Mouse (Mus musculus): ENCODE results near the gene Fntb. TPM values are rescaled to one million over a fixed set of nuclear protein-coding genes. Genes with fewer than 3 reads are reported as not detected.

The Fntb gene
- polyA plus RNA-seq, 1 experiment from 2014 or later = 22.8 TPM

DNA sequence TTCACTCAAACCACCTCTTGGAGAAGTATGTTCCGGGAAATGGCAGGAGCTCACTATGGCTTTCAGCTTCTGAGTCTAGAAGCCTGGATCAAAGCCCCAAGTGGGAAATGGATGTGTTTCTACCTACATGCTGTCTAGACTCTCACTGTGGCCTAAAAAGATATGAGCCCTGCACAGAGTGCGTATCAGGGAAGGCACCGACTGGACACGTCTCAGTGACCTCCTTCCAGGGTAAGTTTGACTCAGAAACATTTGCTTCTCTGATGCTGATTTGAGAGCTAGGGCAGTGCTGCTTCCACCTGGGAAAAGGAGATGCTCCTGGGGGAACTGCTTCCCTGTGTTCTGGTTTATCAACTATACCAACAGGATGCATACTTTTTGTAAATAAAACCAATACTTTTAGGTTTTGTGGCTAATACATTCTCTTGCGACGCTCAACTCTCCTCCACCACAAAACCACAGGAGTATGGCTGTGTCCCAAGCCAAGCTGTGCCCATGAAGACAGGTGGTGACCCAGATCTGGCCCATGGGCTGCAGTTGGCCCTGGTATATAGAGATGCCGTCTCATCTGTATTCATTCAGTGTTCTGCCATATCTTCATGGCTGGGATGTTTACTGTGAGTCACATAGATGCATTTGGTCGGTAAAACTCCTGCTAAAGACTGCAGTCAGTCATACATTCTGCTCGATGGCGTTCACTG is 159.7 kb downstream of the Fntb start:
- 78% methylated on average over 10 of the region's 10 CpGs for WGBS (ENCODE audit: insufficient replicate concordance)

DNA sequence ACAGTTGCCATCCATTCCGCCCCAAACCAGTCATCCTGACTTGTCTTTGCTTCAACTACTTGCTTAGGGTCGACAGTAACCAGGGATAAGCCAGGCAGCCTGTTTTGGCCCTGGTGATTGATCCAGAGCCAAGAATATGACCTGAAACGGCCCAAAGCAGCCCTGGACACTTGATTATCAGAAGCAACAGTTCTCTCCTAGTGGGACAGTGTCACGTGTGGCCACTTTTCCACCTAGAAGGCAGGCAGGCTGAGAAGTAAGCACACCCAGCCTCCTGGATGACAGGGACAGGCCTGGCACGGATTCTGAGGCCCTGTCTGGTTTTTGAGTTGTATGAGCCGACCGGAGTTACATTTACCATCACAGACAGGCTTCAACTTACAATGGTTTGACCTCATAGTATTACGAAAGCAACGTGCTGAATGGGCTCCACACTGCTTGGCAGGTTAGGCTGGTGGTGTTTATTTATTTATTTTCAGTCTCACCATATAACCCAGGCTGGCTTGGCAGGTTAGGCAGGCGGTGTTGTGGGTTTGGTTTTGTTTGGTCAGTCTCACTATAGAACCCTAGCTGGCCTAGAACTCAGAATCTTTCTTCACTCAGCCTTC is 161.1 kb downstream of the Fntb start:
- no peaks in the 10 kb centered on the region for H3K36me3 ChIP-seq (ENCODE audit: control insufficient read depth, insufficient read depth)
- H3K4me3 ChIP-seq (ENCODE audit: low read depth, low read length) = no peak overlapping the region
- no peaks in the 10 kb centered on the region for H3K27me3 ChIP-seq (ENCODE audit: control insufficient read depth, insufficient read depth, low read depth, low read length)
- H3K4me2 ChIP-seq (ENCODE audit: low read depth, low read length) = no peak overlapping the region
- ATAC-seq (ENCODE audit: low read depth) = no peak
- 66% methylated on average over 10 of the region's 10 CpGs for WGBS (ENCODE audit: insufficient replicate concordance)
- no peak overlapping the region for H3K27ac ChIP-seq (ENCODE audit: low read length)
- no peaks in the 10 kb centered on the region for H3K9me3 ChIP-seq (replicated peaks; ENCODE audit: control insufficient read depth, low read length)
- no peak overlapping the region for H3K9ac ChIP-seq (ENCODE audit: low read depth, low read length)
- peaks cover 14% of the 10 kb centered on the region for H3K4me1 ChIP-seq (ENCODE audit: control insufficient read depth, low read depth, low read length)

More for the DNA sequence above, 159.7 kb downstream of the Fntb start:
- Histone ChIP-seq H3K4me2 (ENCODE audit: low read depth, low read length) (no peak overlapping the region), H3K9ac (ENCODE audit: low read depth, low read length) (no peak overlapping the region), H3K4me1 (ENCODE audit: control insufficient read depth, low read depth, low read length) (peaks cover 7% of the 10 kb centered on the region), H3K4me3 (ENCODE audit: low read depth, low read length) (no peak overlapping the region), H3K36me3 (ENCODE audit: control insufficient read depth, insufficient read depth) (peaks cover 2% of the 10 kb centered on the region; the same call in 1 of the 2 replicates), H3K27ac (ENCODE audit: low read length) (no peak overlapping the region), H3K9me3 (replicated peaks; ENCODE audit: control insufficient read depth, low read length) (no peaks in the 10 kb centered on the region), H3K27me3 (ENCODE audit: control insufficient read depth, insufficient read depth, low read depth, low read length) (no peaks in the 10 kb centered on the region)
- no peak for ATAC-seq (ENCODE audit: low read depth)

DNA sequence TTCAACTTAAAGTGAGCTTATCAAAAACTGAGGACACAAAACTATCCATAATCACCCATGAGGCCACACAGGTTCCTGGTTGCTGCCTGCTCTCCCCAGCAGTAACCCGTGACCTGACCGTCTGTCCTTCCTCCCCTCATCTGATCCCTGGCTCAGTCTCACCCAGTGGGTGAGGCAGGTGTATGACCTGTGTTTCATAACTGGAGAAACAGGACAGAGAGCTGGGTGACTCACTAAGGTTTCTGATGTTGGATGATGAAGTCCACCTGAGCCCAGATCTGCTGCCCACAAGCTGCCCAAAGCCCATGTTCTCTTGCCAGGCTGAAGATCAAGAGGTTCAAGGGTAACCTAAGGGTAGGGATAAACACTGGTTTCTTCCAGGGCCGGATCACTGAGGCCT is 161.6 kb downstream of the Fntb start:
- Histone ChIP-seq H3K9me3 (replicated peaks; ENCODE audit: control insufficient read depth, low read length) (no peaks in the 10 kb centered on the region), H3K36me3 (ENCODE audit: control insufficient read depth, insufficient read depth) (no peaks in the 10 kb centered on the region), H3K4me1 (ENCODE audit: control insufficient read depth, low read depth, low read length) (peaks cover 15% of the 10 kb centered on the region), H3K27me3 (ENCODE audit: control insufficient read depth, insufficient read depth, low read depth, low read length) (no peaks in the 10 kb centered on the region), H3K27ac (ENCODE audit: low read length) (no peak overlapping the region), H3K4me3 (ENCODE audit: low read depth, low read length) (no peak overlapping the region), H3K4me2 (ENCODE audit: low read depth, low read length) (no peak overlapping the region), H3K9ac (ENCODE audit: low read depth, low read length) (no peak overlapping the region)
- WGBS (ENCODE audit: insufficient replicate concordance) = 78% methylated on average over 3 of the region's 3 CpGs
- ATAC-seq (ENCODE audit: low read depth) = no peak

DNA sequence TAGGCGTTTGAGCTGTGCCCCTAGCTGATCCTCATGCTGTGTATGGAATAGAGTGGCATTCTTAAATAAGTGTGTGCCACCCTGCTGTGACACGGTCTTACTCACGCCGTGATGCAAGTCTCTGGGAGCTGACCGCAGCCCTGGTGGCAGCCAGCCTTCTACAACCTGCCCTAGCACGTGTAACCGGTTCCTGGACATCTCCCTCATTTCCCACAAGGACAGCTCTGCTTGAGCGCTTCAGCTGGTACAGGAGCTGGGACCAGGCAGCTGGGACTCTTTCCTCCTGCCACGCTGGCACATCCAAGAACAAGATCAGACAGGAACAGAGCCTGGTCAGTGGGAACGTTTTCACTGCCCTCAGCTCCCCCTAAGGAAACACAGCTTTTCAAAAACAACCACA is 162.2 kb downstream of the Fntb start:
- Histone ChIP-seq H3K27ac (ENCODE audit: low read length) (no peak overlapping the region), H3K9me3 (replicated peaks; ENCODE audit: control insufficient read depth, low read length) (no peaks in the 10 kb centered on the region), H3K9ac (ENCODE audit: low read depth, low read length) (no peak overlapping the region), H3K4me2 (ENCODE audit: low read depth, low read length) (no peak overlapping the region), H3K27me3 (ENCODE audit: control insufficient read depth, insufficient read depth, low read depth, low read length) (no peaks in the 10 kb centered on the region), H3K36me3 (ENCODE audit: control insufficient read depth, insufficient read depth) (no peaks in the 10 kb centered on the region), H3K4me3 (ENCODE audit: low read depth, low read length) (no peak overlapping the region), H3K4me1 (ENCODE audit: control insufficient read depth, low read depth, low read length) (peaks cover 15% of the 10 kb centered on the region)
- ATAC-seq (ENCODE audit: low read depth) = no peak
- WGBS (ENCODE audit: insufficient replicate concordance) = 64% methylated on average over 10 of the region's 10 CpGs

DNA sequence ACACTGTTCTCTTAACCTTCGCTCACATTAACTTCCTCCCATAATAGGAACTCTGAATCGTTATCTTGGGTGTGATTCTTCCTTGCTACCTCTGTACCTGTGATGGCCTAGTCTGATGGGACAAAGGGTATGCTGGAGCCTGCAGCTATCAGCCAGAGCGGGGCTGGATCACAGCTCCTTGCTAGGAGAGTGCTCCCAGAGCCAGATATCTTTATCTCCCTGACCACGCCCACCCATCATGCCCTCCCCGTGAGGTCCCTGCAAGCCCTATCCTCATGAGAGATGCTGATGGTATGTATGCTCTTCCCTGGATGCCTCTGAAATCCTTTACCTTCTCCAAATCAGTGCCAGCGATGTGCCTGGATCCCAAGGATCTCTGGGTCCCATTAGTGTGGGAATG is 164.8 kb downstream of the Fntb start:
- ATAC-seq (ENCODE audit: low read depth) = peak; percentile 96
- H3K4me2 ChIP-seq (ENCODE audit: low read depth, low read length) = no peak overlapping the region
- H3K4me1 ChIP-seq (ENCODE audit: control insufficient read depth, low read depth, low read length) = peaks cover 15% of the 10 kb centered on the region
- no peaks in the 10 kb centered on the region for H3K27me3 ChIP-seq (ENCODE audit: control insufficient read depth, insufficient read depth, low read depth, low read length)
- WGBS (ENCODE audit: insufficient replicate concordance) = 40% methylated on average over 6 of the region's 6 CpGs
- no peaks in the 10 kb centered on the region for H3K36me3 ChIP-seq (ENCODE audit: control insufficient read depth, insufficient read depth)
- H3K4me3 ChIP-seq (ENCODE audit: low read depth, low read length) = no peak overlapping the region
- H3K27ac ChIP-seq (ENCODE audit: low read length) = no peak overlapping the region
- no peak overlapping the region for H3K9ac ChIP-seq (ENCODE audit: low read depth, low read length)
- H3K9me3 ChIP-seq (replicated peaks; ENCODE audit: control insufficient read depth, low read length) = no peaks in the 10 kb centered on the region

DNA sequence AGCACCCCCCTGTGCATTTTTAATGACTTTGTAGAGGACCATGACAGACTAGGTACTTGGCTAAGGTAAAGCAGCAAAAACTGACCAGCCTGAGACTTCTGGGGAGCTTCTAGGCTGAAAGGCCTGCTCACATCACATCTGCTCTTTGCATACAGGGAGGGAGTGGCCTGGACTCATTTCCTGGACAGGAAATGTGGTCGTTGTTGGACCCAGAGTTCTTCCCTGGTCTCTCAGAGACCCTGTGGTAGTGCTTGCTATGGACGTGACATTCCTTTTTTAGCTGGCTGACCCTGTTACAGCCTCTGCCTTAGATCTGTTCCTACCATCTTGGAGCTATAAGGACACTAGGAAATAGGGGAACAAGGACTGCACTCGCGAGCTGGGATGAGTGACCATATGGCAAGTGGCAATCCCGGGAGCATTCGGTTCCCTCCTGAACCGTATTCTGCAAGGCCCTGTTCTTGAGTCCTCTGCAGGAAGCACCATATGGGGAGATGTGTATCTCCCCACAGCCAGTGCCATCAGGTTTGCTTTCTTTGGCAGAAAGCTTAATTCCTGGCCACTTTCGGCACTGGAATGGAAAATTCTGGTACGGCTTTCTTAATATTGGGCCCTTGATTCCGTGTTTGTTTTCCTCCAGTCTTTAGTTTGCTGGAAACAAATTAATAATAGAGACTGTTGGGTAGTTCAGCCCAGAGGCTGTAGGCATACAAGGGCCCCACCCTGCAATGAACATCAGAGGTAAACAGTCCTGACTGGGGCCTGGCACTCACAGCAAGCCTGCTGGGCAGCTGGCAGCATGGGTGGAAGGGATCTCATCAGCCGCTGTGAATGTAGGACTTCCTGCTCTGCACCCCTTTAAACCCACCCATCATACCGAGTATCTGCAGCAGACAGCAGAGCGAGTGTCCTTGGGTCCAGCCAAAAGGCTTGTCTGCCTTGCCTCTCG is 166.6 kb downstream of the Fntb start:
- H3K27ac ChIP-seq (ENCODE audit: low read length) = no peak overlapping the region
- H3K27me3 ChIP-seq (ENCODE audit: control insufficient read depth, insufficient read depth, low read depth, low read length) = no peaks in the 10 kb centered on the region
- no peak overlapping the region for H3K4me2 ChIP-seq (ENCODE audit: low read depth, low read length)
- WGBS (ENCODE audit: insufficient replicate concordance) = 69% methylated on average over 14 of the region's 14 CpGs
- peaks cover 15% of the 10 kb centered on the region for H3K4me1 ChIP-seq (ENCODE audit: control insufficient read depth, low read depth, low read length)
- ATAC-seq (ENCODE audit: low read depth) = no peak
- H3K9me3 ChIP-seq (replicated peaks; ENCODE audit: control insufficient read depth, low read length) = no peaks in the 10 kb centered on the region
- no peak overlapping the region for H3K9ac ChIP-seq (ENCODE audit: low read depth, low read length)
- no peak overlapping the region for H3K4me3 ChIP-seq (ENCODE audit: low read depth, low read length)
- peaks cover 10% of the 10 kb centered on the region for H3K36me3 ChIP-seq (ENCODE audit: control insufficient read depth, insufficient read depth)

DNA sequence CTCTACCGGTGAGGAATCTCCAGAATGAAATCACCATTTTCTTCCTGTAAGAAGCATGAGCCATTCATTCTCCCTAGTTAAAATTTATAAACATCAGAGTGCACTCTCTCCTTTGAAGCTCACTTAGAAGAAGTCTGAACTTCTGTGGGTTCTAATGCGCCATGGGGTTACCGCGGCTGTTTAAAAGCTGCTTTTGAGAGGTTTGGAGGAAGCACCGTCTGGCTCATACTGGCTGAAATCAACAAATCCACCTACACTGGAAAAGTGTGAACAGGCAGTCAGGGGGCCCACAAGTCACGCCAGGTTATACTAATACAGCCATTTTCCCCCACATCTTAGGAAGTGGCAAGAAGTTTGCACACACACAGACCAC is 167.3 kb downstream of the Fntb start:
- Histone ChIP-seq H3K27ac (ENCODE audit: low read length) (no peak overlapping the region), H3K9me3 (replicated peaks; ENCODE audit: control insufficient read depth, low read length) (no peaks in the 10 kb centered on the region), H3K4me3 (ENCODE audit: low read depth, low read length) (no peak overlapping the region), H3K9ac (ENCODE audit: low read depth, low read length) (no peak overlapping the region), H3K4me2 (ENCODE audit: low read depth, low read length) (no peak overlapping the region), H3K36me3 (ENCODE audit: control insufficient read depth, insufficient read depth) (peaks cover 10% of the 10 kb centered on the region), H3K4me1 (ENCODE audit: control insufficient read depth, low read depth, low read length) (peaks cover 15% of the 10 kb centered on the region), H3K27me3 (ENCODE audit: control insufficient read depth, insufficient read depth, low read depth, low read length) (no peaks in the 10 kb centered on the region)
- ATAC-seq (ENCODE audit: low read depth) = no peak
- 78% methylated on average over 6 of the region's 6 CpGs for WGBS (ENCODE audit: insufficient replicate concordance)

DNA sequence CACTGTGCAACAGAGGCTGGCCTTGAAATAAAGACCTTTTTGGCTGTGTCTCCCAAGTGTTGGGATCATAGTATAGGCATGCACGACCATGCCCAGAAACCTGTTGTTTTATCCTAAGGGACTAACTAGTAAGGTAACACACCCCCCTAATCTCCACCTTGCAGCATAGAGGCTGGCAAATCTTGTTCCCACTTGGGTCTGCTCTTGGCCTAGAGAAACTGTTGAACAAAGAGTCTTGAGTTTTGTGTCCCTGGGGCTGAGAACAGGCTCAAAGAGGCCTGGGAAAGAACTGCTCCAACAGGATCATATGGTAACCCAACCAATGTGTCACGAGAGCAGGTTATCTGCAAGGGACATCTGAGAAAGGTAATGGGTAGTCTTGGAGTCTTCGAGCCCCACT is 169.0 kb downstream of the Fntb start:
- Histone ChIP-seq H3K4me1 (ENCODE audit: control insufficient read depth, low read depth, low read length) (peaks cover 15% of the 10 kb centered on the region), H3K4me2 (ENCODE audit: low read depth, low read length) (no peak overlapping the region), H3K4me3 (ENCODE audit: low read depth, low read length) (no peak overlapping the region), H3K9me3 (replicated peaks; ENCODE audit: control insufficient read depth, low read length) (no peaks in the 10 kb centered on the region), H3K27ac (ENCODE audit: low read length) (no peak overlapping the region), H3K36me3 (ENCODE audit: control insufficient read depth, insufficient read depth) (peaks cover 21% of the 10 kb centered on the region), H3K9ac (ENCODE audit: low read depth, low read length) (no peak overlapping the region), H3K27me3 (ENCODE audit: control insufficient read depth, insufficient read depth, low read depth, low read length) (no peaks in the 10 kb centered on the region)
- 64% methylated on average over 3 of the region's 3 CpGs for WGBS (ENCODE audit: insufficient replicate concordance)
- no peak for ATAC-seq (ENCODE audit: low read depth)

DNA sequence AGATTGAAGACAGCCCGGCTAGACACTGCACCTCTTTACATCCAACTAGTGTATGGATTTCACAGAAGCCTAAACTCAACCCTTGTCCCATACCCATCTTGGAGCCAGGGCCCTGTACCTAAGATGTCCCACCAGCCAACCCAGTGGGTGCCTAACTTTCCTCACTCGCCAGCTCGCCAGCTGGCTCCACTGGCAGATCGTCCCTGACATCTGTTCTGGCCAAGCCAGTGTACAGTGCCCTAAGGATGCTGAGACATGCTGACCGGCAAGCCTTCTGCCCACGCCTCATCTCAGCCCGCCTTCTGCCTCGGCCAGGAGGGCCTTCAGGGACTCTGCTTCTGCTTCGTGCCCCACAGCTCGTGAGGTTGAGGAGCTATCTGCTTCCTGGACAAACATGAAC is 170.8 kb downstream of the Fntb start:
- Histone ChIP-seq H3K4me2 (ENCODE audit: low read depth, low read length) (no peak overlapping the region), H3K9me3 (replicated peaks; ENCODE audit: control insufficient read depth, low read length) (no peaks in the 10 kb centered on the region), H3K36me3 (ENCODE audit: control insufficient read depth, insufficient read depth) (peaks cover 31% of the 10 kb centered on the region), H3K4me1 (ENCODE audit: control insufficient read depth, low read depth, low read length) (peaks cover 10% of the 10 kb centered on the region), H3K4me3 (ENCODE audit: low read depth, low read length) (no peak overlapping the region), H3K9ac (ENCODE audit: low read depth, low read length) (no peak overlapping the region), H3K27ac (ENCODE audit: low read length) (no peak overlapping the region), H3K27me3 (ENCODE audit: control insufficient read depth, insufficient read depth, low read depth, low read length) (no peaks in the 10 kb centered on the region)
- no peak for ATAC-seq (ENCODE audit: low read depth)
- WGBS (ENCODE audit: insufficient replicate concordance) = 83% methylated on average over 10 of the region's 10 CpGs
